Mouse (Mus musculus) small intestine, adult 2 months (tissue): ENCODE results near the gene Pde5a. TPM values are rescaled to one million over a fixed set of nuclear protein-coding genes. Genes with fewer than 3 reads are reported as not detected.
A peak's percentile ranks its signal among the peaks of the same experiment; 100 is the strongest.

Source experiments
- H3K27ac ChIP-seq: fragments of 200-500 bp; 2 replicates; pipeline ENCODE4 v1.5.1; 2012; ENCODE audit warnings: low read depth, low read length, control low read depth, inconsistent platforms; ENCODE audit not compliant: insufficient read depth
- H3K27me3 ChIP-seq: fragments of 200-500 bp; 2 replicates; pipeline ENCODE4 v1.6.1; 2012; ENCODE audit warnings: mild to moderate bottlenecking, moderate library complexity, low read length, inconsistent platforms; ENCODE audit not compliant: control insufficient read depth, insufficient read depth
- H3K36me3 ChIP-seq: fragments of 200-500 bp; 2 replicates; pipeline ENCODE4 v1.6.1; 2012; ENCODE audit warnings: mild to moderate bottlenecking, low read length, control low read depth, inconsistent platforms; ENCODE audit not compliant: control insufficient read depth, insufficient read depth
- H3K4me1 ChIP-seq: fragments of 200-500 bp; 2 replicates; pipeline ENCODE4 v1.6.1; 2012; ENCODE audit warnings: low read length, inconsistent platforms, mixed read lengths; ENCODE audit not compliant: control insufficient read depth, insufficient read depth, insufficient read length
- H3K4me3 ChIP-seq: fragments of 200-500 bp; 2 replicates; pipeline ENCODE4 v1.5.1; 2012; ENCODE audit warnings: low read depth, mild to moderate bottlenecking, control low read depth, inconsistent platforms, low read length, moderate library complexity
- CTCF ChIP-seq: fragments of 200-500 bp; IDR thresholded peaks from 2 replicates; pipeline ENCODE4 v1.5.1; 2012; ENCODE audit warnings: low read depth, mild to moderate bottlenecking, control low read depth, inconsistent platforms, low read length, moderate library complexity, mixed read lengths; ENCODE audit not compliant: insufficient replicate concordance, insufficient read length; ENCODE audit errors: extremely low read depth
- POLR2A ChIP-seq: fragments of 200-500 bp; IDR thresholded peaks from 2 replicates; pipeline ENCODE4 v1.6.1; 2012; ENCODE audit warnings: low read depth, mild to moderate bottlenecking, control low read depth, inconsistent platforms, low read length, moderate library complexity
- WGBS: fragments of 180-500 bp; shearing (Covaris S2); methylation state at CpG from one replicate; pipeline ENCODE4 v1.1.7; 2018; 5-methylcytosine and 5-hydroxymethylcytosine counted together
- polyA plus RNA-seq: library from polyadenylated mRNA; depleted of rRNA; stranded (reverse); fragments of >200 nt; gene quantifications from 2 replicates; pipeline ENCODE4 v1.2.3, GENCODE M21; 2012

The Pde5a gene
- polyA plus RNA-seq, 1 experiment: 10.3 TPM

DNA sequence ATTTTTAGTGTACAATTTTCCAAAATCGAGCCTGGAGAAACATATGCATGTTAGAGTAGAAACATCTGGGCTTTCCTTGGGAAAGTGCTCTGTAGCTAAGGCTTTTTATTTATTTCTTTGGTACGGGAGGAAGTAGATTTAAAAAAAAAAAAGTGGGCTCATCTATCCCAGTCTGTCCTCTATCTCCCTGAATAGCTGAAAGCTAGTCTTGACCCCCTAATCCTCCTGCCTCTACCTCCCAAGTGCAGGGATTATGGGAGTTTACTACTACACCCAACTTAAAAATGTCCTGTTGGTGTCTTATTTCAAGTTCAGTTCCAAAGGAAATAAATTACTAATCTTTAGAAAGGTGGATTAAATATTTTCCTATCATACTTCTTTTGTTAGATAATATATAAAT lies 108.9 kb downstream of the Pde5a start:
- no peaks in the 10 kb centered on the region for H3K27me3 ChIP-seq
- H3K36me3 ChIP-seq: peaks cover 40% of the 10 kb centered on the region
- no peak overlapping the region for H3K4me3 ChIP-seq
- WGBS: 79% methylated on average over 2 of the region's 2 CpGs
- no peak for TF ChIP-seq POLR2A
- no peak for TF ChIP-seq CTCF
- H3K27ac ChIP-seq: no peak overlapping the region
- H3K4me1 ChIP-seq: no peaks in the 10 kb centered on the region

DNA sequence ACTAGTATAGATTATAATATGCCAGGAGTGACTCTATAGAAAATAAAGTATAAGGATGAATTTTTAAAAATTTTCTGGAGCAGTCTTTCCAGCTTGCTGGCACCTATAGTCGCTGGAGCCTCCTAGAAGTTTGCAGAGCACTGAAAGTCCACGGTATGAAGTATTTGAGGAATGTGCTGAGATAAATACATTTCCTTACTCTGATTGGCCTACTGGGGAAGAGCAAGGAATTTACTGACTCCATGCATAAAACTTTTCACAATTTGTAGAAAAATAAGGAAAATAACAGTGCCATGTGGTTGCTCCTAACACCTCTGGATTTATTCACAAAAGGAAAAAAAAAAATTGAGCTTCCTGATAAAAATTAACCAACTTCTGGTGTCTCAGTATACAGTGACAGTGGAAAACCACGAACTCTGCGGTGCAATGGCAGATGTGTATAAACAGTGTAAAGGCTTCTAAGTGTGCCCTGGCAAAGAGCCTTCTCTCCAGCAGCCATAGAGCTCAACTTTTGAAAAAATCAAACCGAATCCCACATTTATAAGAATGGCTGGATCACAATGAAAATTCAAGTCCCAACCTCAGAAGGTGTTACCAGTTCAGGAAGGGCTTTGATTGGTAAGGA lies 119.8 kb downstream of the Pde5a start:
- Histone ChIP-seq H3K36me3 (peaks cover 35% of the 10 kb centered on the region), H3K4me3 (no peak overlapping the region), H3K27ac (no peak overlapping the region), H3K27me3 (no peaks in the 10 kb centered on the region), H3K4me1 (peaks cover 2% of the 10 kb centered on the region; the same call in 1 of the 2 replicates)
- WGBS: 63% methylated on average over 5 of the region's 5 CpGs
- TF ChIP-seq CTCF (no peak), POLR2A (no peak)

DNA sequence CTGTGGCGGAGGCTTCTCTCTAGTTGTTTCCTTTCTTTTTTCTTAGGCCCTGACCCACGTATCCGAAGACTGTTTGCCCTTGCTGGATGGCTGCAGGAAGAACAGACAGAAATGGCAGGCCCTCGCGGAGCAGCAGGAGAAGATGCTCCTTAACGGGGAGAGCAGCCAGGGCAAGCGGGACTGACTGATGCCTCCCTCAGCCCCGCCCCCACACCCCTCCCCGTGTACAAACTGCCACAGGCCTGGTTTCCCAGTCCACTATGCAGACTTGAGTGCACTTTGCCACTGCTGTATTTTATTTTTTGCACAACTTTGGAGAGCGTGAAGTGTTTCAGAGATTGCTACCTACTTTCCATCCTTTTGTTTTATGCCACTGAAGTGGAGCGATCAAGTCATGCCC lies 126.4 kb downstream of the Pde5a start:
- Histone ChIP-seq H3K4me1 (no peaks in the 10 kb centered on the region), H3K4me3 (no peak overlapping the region), H3K36me3 (peaks cover 32% of the 10 kb centered on the region), H3K27ac (no peak overlapping the region), H3K27me3 (no peaks in the 10 kb centered on the region)
- WGBS: 76% methylated on average over 11 of the region's 11 CpGs
- TF ChIP-seq CTCF (no peak), POLR2A (no peak)

DNA sequence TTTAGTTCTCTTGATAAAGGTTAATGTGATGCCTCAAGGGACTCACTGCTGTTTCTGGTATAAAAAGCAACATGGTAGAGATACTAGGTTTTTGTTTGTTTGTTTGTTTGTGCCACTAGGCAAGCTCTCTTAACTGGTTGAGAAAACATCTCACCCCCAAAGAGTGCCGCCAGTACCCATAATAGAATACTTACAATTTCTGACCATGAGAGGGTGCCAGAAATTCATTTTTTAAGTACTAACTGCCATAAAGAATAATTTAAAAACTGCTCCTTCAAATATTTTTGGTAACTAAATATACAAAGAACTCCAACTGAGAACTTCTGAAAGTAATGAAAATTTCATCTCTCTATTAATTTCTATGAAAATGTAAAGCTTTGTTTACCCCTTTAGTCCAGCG lies 131.1 kb downstream of the Pde5a start:
- 52% methylated on average over 2 of the region's 2 CpGs for WGBS
- H3K36me3 ChIP-seq: peaks cover 17% of the 10 kb centered on the region
- no peak overlapping the region for H3K27ac ChIP-seq
- peaks cover 7% of the 10 kb centered on the region for H3K4me1 ChIP-seq
- H3K27me3 ChIP-seq: no peaks in the 10 kb centered on the region
- H3K4me3 ChIP-seq: no peak overlapping the region
- TF ChIP-seq POLR2A (no peak), CTCF (no peak)

DNA sequence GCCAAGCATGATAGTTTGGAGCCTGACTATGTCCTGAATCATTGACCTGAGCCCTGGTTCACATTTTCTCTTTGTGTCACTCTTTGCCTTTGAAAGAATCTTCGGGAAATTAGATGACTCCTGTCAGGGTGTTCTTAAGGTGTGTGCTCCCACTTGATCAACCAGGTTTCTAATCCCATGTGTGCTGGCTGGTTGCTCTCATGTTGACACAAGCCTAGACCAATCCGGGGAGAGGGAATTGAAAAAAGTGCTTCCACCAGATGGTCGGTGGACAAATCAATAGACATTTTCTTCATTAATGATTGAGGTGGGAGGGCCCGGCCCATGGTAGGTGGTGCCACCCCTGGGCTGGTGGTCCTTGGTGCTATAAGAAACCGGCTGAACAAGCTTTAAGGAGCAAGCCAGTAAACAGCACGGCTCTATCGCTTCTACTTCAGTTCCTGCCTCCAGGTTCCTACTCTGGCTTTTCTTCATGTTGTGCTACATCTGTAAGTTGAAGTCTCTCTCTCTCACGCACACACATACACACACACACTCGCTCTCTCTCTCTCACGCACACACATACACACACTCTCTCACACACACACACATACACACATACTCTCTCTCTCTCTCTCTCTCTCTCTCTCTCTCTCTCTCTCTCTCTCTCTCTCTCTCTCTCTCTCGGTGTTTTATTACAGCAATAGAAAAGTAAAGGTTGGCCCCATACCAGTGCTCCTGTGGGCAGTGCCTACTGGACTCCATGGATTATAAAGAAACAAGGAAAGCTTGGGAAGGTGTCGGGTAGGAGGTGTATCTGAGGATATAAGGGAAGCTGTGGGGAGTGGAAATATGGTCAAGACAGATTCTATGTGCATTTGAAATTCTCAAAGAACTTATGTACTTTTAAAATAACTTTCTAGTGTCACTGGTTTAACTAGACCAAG lies 132.1 kb downstream of the Pde5a start:
- peaks cover 7% of the 10 kb centered on the region for H3K4me1 ChIP-seq
- TF ChIP-seq POLR2A (no peak), CTCF (no peak)
- no peak overlapping the region; the same call in 1 of the 2 replicates for H3K4me3 ChIP-seq
- no peaks in the 10 kb centered on the region for H3K27me3 ChIP-seq
- 42% methylated on average over 12 of the region's 12 CpGs for WGBS
- H3K36me3 ChIP-seq: peaks cover 8% of the 10 kb centered on the region
- peak overlapping the region; percentile 37 for H3K27ac ChIP-seq

DNA sequence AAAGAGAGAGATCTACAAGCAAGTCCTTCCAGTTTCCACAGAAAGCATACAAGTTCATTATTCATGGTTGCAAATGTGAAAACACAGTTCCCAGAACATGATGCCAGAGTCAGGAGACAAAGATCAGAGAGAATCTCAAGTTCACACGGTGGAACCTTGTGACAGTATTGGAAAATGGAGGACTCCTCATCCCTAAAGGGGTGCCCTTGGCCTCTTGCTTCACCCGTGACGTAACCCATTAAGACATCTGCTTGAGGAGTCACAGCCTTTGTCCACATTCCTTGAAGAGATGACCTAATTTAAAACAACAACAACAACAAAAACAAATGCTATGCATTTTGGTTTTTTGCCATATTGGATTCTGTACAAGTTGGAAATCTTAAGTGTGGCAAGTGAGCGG lies 136.3 kb downstream of the Pde5a start:
- Histone ChIP-seq H3K36me3 (0 out of 2 replicates have a peak, but pooled peaks cover 2% of the 10 kb centered on the region), H3K4me1 (peaks cover 17% of the 10 kb centered on the region), H3K27me3 (no peaks in the 10 kb centered on the region), H3K27ac (no peak overlapping the region), H3K4me3 (no peak overlapping the region)
- WGBS: 82% methylated on average over 4 of the region's 4 CpGs
- TF ChIP-seq CTCF (no peak), POLR2A (no peak)

DNA sequence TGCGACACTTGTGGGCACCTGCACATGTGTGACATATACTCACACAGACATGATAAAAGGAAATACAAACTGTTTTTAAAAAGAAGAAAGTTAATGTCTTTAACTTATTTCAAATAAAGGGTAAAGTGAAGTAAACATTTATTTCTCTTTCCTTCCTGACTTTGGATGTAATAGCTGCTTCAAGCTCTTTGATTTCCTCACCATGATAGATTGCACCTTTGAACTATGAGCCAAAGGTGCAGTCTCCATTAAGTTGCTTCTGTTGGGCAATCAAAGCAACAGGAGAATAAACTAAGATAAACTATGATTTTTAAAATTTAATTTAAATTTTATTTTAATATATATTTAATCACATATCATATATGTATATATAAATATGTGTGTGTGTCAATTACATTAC lies 139.5 kb downstream of the Pde5a start:
- H3K4me1 ChIP-seq: peaks cover 15% of the 10 kb centered on the region; the same call in 1 of the 2 replicates
- H3K36me3 ChIP-seq: 0 out of 2 replicates have a peak, but pooled peaks cover 2% of the 10 kb centered on the region
- TF ChIP-seq CTCF (no peak), POLR2A (no peak)
- 92% methylated on average over 1 of the region's 1 CpGs for WGBS
- H3K27ac ChIP-seq: peak overlapping the region; percentile 78
- H3K4me3 ChIP-seq: no peak overlapping the region
- no peaks in the 10 kb centered on the region for H3K27me3 ChIP-seq
